Mouse (Mus musculus) small intestine, adult 2 months (tissue): ENCODE measurements around the gene Tm9sf2.

Experiments used
- CTCF ChIP-seq: fragments of 200-500 bp; IDR thresholded peaks from 2 replicates; pipeline ENCODE4 v1.5.1; 2012; ENCODE audit warnings: low read depth, mild to moderate bottlenecking, control low read depth, inconsistent platforms, low read length, moderate library complexity, mixed read lengths; ENCODE audit not compliant: insufficient replicate concordance, insufficient read length; ENCODE audit errors: extremely low read depth
- POLR2A ChIP-seq: fragments of 200-500 bp; IDR thresholded peaks from 2 replicates; pipeline ENCODE4 v1.6.1; 2012; ENCODE audit warnings: low read depth, mild to moderate bottlenecking, control low read depth, inconsistent platforms, low read length, moderate library complexity

- TF ChIP-seq CTCF, result no peak
- no peak for TF ChIP-seq POLR2A
Measured at GRCm38 (mm10) chr14:122068801-122069695, 37.8 kb upstream of the Tm9sf2 start.
